Mouse (Mus musculus) testis, postnatal 10 days (tissue): Measurements from ENCODE around the gene Fpgs.

ENCODE experiments used
- DNase-seq: peaks from one replicate; pipeline ENCODE4 v3.0.0; 2021; ENCODE audit warnings: low spot score

Fpgs gene

GRCm38 (mm10) chr2:32671147-32671546 is 32.8 kb downstream of the Fpgs start:
- no peak for DNase-seq

- DNase-seq, result no peak
Measured at GRCm38 (mm10) chr2:32669876-32670275, 34.1 kb downstream of the Fpgs start.

GRCm38 (mm10) chr2:32668176-32668575 is 35.8 kb downstream of the Fpgs start:
- DNase-seq, result no peak

- DNase-seq, result no peak
Measured at GRCm38 (mm10) chr2:32667775-32668174, 36.2 kb downstream of the Fpgs start.

- DNase-seq, result no peak
Measured at GRCm38 (mm10) chr2:32665853-32666252, 38.1 kb downstream of the Fpgs start.

- no peak for DNase-seq
Measured at GRCm38 (mm10) chr2:32665345-32665744, 38.6 kb downstream of the Fpgs start.

GRCm38 (mm10) chr2:32662291-32662690 is 41.7 kb downstream of the Fpgs start:
- no peak for DNase-seq

- DNase-seq, result peak; percentile 44
Measured at GRCm38 (mm10) chr2:32661509-32662107, 42.3 kb downstream of the Fpgs start.

GRCm38 (mm10) chr2:32658873-32659272 is 45.1 kb downstream of the Fpgs start:
- no peak for DNase-seq

- no peak for DNase-seq
Measured at GRCm38 (mm10) chr2:32655826-32656225, 48.1 kb downstream of the Fpgs start.

GRCm38 (mm10) chr2:32655394-32655744 is 48.6 kb downstream of the Fpgs start:
- no peak for DNase-seq

GRCm38 (mm10) chr2:32654743-32655393 is 49.1 kb downstream of the Fpgs start:
- DNase-seq, result no peak

GRCm38 (mm10) chr2:32653764-32654163 is 50.2 kb downstream of the Fpgs start:
- no peak for DNase-seq

- DNase-seq, result no peak
Measured at GRCm38 (mm10) chr2:32647366-32647765, 56.6 kb downstream of the Fpgs start.

GRCm38 (mm10) chr2:32646379-32647056 is 57.4 kb downstream of the Fpgs start, which contains the start of gene Eng:
Gene Eng (plus strand): TSS chr2:32646595.
- DNase-seq, result peak; percentile 70

GRCm38 (mm10) chr2:32645647-32646046 is 58.3 kb downstream of the Fpgs start:
- peak; percentile 46 for DNase-seq

- no peak for DNase-seq
Measured at GRCm38 (mm10) chr2:32644799-32645475, 59.0 kb downstream of the Fpgs start.

- no peak for DNase-seq
Measured at GRCm38 (mm10) chr2:32644083-32644482, 59.9 kb downstream of the Fpgs start.

GRCm38 (mm10) chr2:32642813-32643212 is 61.1 kb downstream of the Fpgs start:
- DNase-seq, result peak; percentile 65

GRCm38 (mm10) chr2:32641810-32642209 is 62.1 kb downstream of the Fpgs start:
- DNase-seq, result peak; percentile 48

GRCm38 (mm10) chr2:32640550-32641051 is 63.3 kb downstream of the Fpgs start:
- DNase-seq, result no peak

- no peak for DNase-seq
Measured at GRCm38 (mm10) chr2:32639632-32640031, 64.3 kb downstream of the Fpgs start.
